Mouse (Mus musculus) lung, adult 2 months (tissue): ENCODE data around the gene Per1. TPM values are rescaled to one million over a fixed set of nuclear protein-coding genes. Genes with fewer than 3 reads are reported as not detected.

Source experiments
- DNase-seq: peaks from one replicate; pipeline ENCODE4 v3.0.0; 2022
- H3K4me1 ChIP-seq: fragments of 200-500 bp; 2 replicates; pipeline ENCODE4 v1.6.1; 2011; ENCODE audit warnings: low read length; ENCODE audit not compliant: control insufficient read depth, insufficient read depth
- H3K4me3 ChIP-seq: fragments of 200-500 bp; replicated peaks from 2 replicates; pipeline ENCODE3; 2011; ENCODE audit warnings: low read depth, mild to moderate bottlenecking, control low read depth, low read length; ENCODE audit errors: extremely low read depth
- CTCF ChIP-seq: fragments of 200-500 bp; IDR thresholded peaks from 2 replicates; pipeline ENCODE4 v1.5.1; 2011; ENCODE audit warnings: mild to moderate bottlenecking, low read length, control low read depth; ENCODE audit not compliant: insufficient read depth
- POLR2A ChIP-seq: fragments of 200-500 bp; IDR thresholded peaks from 2 replicates; pipeline ENCODE4 v1.6.1; 2011; ENCODE audit warnings: low read depth, mild to moderate bottlenecking, control low read depth, low read length, borderline replicate concordance; ENCODE audit errors: extremely low read depth
- WGBS: fragments of 180-500 bp; shearing (Covaris S2); methylation state at CpG from one replicate; pipeline ENCODE4 v1.1.7; 2018; 5-methylcytosine and 5-hydroxymethylcytosine counted together
- polyA plus RNA-seq: library from polyadenylated mRNA; depleted of rRNA; stranded (reverse); fragments of >200 nt; gene quantifications from 2 replicates; pipeline ENCODE4 v1.2.3, GENCODE M21; 2012

The Per1 gene
- polyA plus RNA-seq, 1 experiment, result 36.8 TPM

- TF ChIP-seq POLR2A (no peak), CTCF (no peak)
- H3K4me3 ChIP-seq, result peak overlapping the region; percentile 97
- peaks cover 9% of the 10 kb centered on the region; the same call in 1 of the 2 replicates for H3K4me1 ChIP-seq
- under 1% methylated on average over 31 of the region's 31 CpGs for WGBS
- DNase-seq, result peak; percentile 89
These were observed 28.9 kb downstream of the Per1 start for GRCm38 (mm10) chr11:69123693-69124497.

- no peak for DNase-seq
- 0% methylated on average over 3 of the region's 3 CpGs for WGBS
- H3K4me3 ChIP-seq, result peak overlapping the region; percentile 97
- TF ChIP-seq POLR2A, result no peak
- no peak for TF ChIP-seq CTCF
- peaks cover 9% of the 10 kb centered on the region; the same call in 1 of the 2 replicates for H3K4me1 ChIP-seq
These were observed 29.5 kb downstream of the Per1 start for GRCm38 (mm10) chr11:69124498-69124847.

GRCm38 (mm10) chr11:69125041-69125851, 30.2 kb downstream of the Per1 start:
- Histone ChIP-seq H3K4me3 (peak overlapping the region; percentile 85), H3K4me1 (peaks cover 9% of the 10 kb centered on the region; the same call in 1 of the 2 replicates)
- under 1% methylated on average over 24 of the region's 24 CpGs for WGBS
- 0 out of 2 replicates have a peak, but pooled peaks have one; percentile 20 for TF ChIP-seq CTCF
- no peak for TF ChIP-seq POLR2A
- peak; percentile 76 for DNase-seq

GRCm38 (mm10) chr11:69125852-69125918, 30.7 kb downstream of the Per1 start, which contains the start of gene Aloxe3:
TSS of gene Aloxe3 (plus strand) at chr11:69125896.
- DNase-seq, result no peak
- WGBS, result 1% methylated on average over 3 of the region's 3 CpGs

GRCm38 (mm10) chr11:69125919-69126705, 31.1 kb downstream of the Per1 start:
- Histone ChIP-seq H3K4me3 (peak overlapping the region; percentile 85), H3K4me1 (peaks cover 9% of the 10 kb centered on the region; the same call in 1 of the 2 replicates)
- DNase-seq, result no peak
- 11% methylated on average over 20 of the region's 20 CpGs for WGBS
- TF ChIP-seq CTCF (no peak), POLR2A (no peak)

More at GRCm38 (mm10) chr11:69125852-69125918, 30.7 kb downstream of the Per1 start, which contains the start of gene Aloxe3:
- Histone ChIP-seq H3K4me3 (peak within 1 kb of the TSS; percentile 85), H3K4me1 (peaks cover 9% of the 10 kb centered on the region; the same call in 1 of the 2 replicates)
- TF ChIP-seq CTCF, result no peak

GRCm38 (mm10) chr11:69126706-69127095, 31.7 kb downstream of the Per1 start:
- 56% methylated on average over 2 of the region's 2 CpGs for WGBS
- Histone ChIP-seq H3K4me1 (peaks cover 9% of the 10 kb centered on the region; the same call in 1 of the 2 replicates), H3K4me3 (no peak overlapping the region)
- TF ChIP-seq POLR2A (no peak), CTCF (no peak)
- no peak for DNase-seq

- TF ChIP-seq POLR2A (no peak), CTCF (no peak)
- WGBS, result 52% methylated on average over 8 of the region's 8 CpGs
- Histone ChIP-seq H3K4me1 (peaks cover 6% of the 10 kb centered on the region; the same call in 1 of the 2 replicates), H3K4me3 (no peak overlapping the region)
- DNase-seq, result no peak
These were observed 33.6 kb downstream of the Per1 start for GRCm38 (mm10) chr11:69128426-69129122.

- no peak for TF ChIP-seq POLR2A
- no peak for TF ChIP-seq CTCF
- 35% methylated on average over 5 of the region's 5 CpGs for WGBS
- no peak for DNase-seq
- H3K4me1 ChIP-seq, result no peaks in the 10 kb centered on the region; the same call in 1 of the 2 replicates
- peak overlapping the region; percentile 66 for H3K4me3 ChIP-seq
These were observed 38.5 kb downstream of the Per1 start for GRCm38 (mm10) chr11:69133566-69133922.

GRCm38 (mm10) chr11:69133923-69134621, 39.1 kb downstream of the Per1 start:
- Histone ChIP-seq H3K4me1 (no peaks in the 10 kb centered on the region; the same call in 1 of the 2 replicates), H3K4me3 (peak overlapping the region; percentile 66)
- peak; percentile 61 for DNase-seq
- TF ChIP-seq POLR2A (no peak; the same call in 1 of the 2 replicates), CTCF (peak; percentile 10; the same call in 1 of the 2 replicates)
- 3% methylated on average over 34 of the region's 34 CpGs for WGBS
